Mouse (Mus musculus) intestine, embryonic 14.5 days (tissue): ENCODE results near the gene Fam53a. TPM values are rescaled to one million over a fixed set of nuclear protein-coding genes. Genes with fewer than 3 reads are reported as not detected.

Experiments used
- ATAC-seq: fragments of 200-750 bp; cut with Nextera tagmentation; replicated peaks from 2 replicates; pipeline ENCODE4 v1.8.0; 2017; ENCODE audit warnings: low read depth, moderate number of reproducible peaks, moderate TSS enrichment, moderate library complexity; ENCODE audit not compliant: low FRiP score, low TSS enrichment
- DNase-seq: peaks from one replicate; pipeline ENCODE4 v3.0.0-alpha.2; 2018; ENCODE audit warnings: low spot score
- H3K27ac ChIP-seq: fragments of 300-500 bp; sonication (generic); 2 replicates; pipeline ENCODE4 v1.5.1; 2014; ENCODE audit warnings: low read depth, mild to moderate bottlenecking, control low read depth
- H3K27me3 ChIP-seq: fragments of 300-500 bp; sonication (generic); replicated peaks from 2 replicates; pipeline ENCODE4 v1.6.1; 2014; ENCODE audit warnings: low read length, control low read depth; ENCODE audit not compliant: control insufficient read depth, insufficient read depth
- H3K36me3 ChIP-seq: fragments of 300-500 bp; sonication (generic); 2 replicates; pipeline ENCODE4 v1.6.1; 2014; ENCODE audit warnings: low read length, control low read depth; ENCODE audit not compliant: control insufficient read depth, insufficient read depth
- H3K4me1 ChIP-seq: fragments of 300-500 bp; sonication (generic); replicated peaks from 2 replicates; pipeline ENCODE4 v1.6.1; 2014; ENCODE audit warnings: low read length, control low read depth, mixed read lengths; ENCODE audit not compliant: control insufficient read depth, insufficient read depth
- H3K4me2 ChIP-seq: fragments of 300-500 bp; sonication (generic); 2 replicates; pipeline ENCODE4 v1.6.1; 2014; ENCODE audit warnings: low read length
- H3K4me3 ChIP-seq: fragments of 300-500 bp; sonication (generic); 2 replicates; pipeline ENCODE4 v1.5.1; 2014; ENCODE audit warnings: low read depth, low read length, control low read depth, mixed read lengths
- H3K9ac ChIP-seq: fragments of 300-500 bp; sonication (generic); 2 replicates; pipeline ENCODE4 v1.6.1; 2014; ENCODE audit warnings: mild to moderate bottlenecking, low read length
- H3K9me3 ChIP-seq: fragments of 300-500 bp; sonication (generic); 2 replicates; pipeline ENCODE4 v1.6.1; 2016; ENCODE audit warnings: low read length, control low read depth; ENCODE audit not compliant: control insufficient read depth
- WGBS: fragments of 180-500 bp; shearing (Covaris S2); extraction: QIAGEN DNeasy Blood & Tissue Kit; methylation state at CpG from one replicate; pipeline ENCODE4 v1.1.7; 2014; 5-methylcytosine and 5-hydroxymethylcytosine counted together
- polyA plus RNA-seq: library from polyadenylated mRNA; unstranded; fragments of >200 nt; fragmentation: Nextera tagmentation; extraction: Ambion mirVana; gene quantifications from 2 replicates; pipeline ENCODE4 v1.2.1, GENCODE M21; 2014

Gene Fam53a
- polyA plus RNA-seq, result 67.4 and 69.8 TPM in 2 replicates

- Histone ChIP-seq H3K36me3 (no peaks in the 10 kb centered on the region), H3K4me1 (peaks cover 14% of the 10 kb centered on the region), H3K27ac (peak within 1 kb of the TSS; percentile 84), H3K9me3 (no peaks in the 10 kb centered on the region), H3K4me2 (peak within 1 kb of the TSS; percentile 90), H3K4me3 (peak within 1 kb of the TSS; percentile 88), H3K9ac (peak within 1 kb of the TSS; percentile 89), H3K27me3 (no peaks in the 10 kb centered on the region)
- ATAC-seq, result peak; percentile 96
- DNase-seq, result peak; percentile 99
- under 1% methylated on average over 98 of the region's 99 CpGs for WGBS
These were observed at the start of gene Fam53a, which contains the start of gene Gm9903 for GRCm38 (mm10) chr5:33629301-33629987. TSS of gene Fam53a (minus strand) at chr5:33629635. TSS of gene Gm9903 (plus strand) at chr5:33629925.

GRCm38 (mm10) chr5:33678244-33678643 lies 48.8 kb upstream of the Fam53a start:
- H3K4me3 ChIP-seq, result no peak overlapping the region
- H3K36me3 ChIP-seq, result peaks cover 4% of the 10 kb centered on the region; the same call in 1 of the 2 replicates
- H3K27ac ChIP-seq, result no peak overlapping the region
- no peaks in the 10 kb centered on the region for H3K27me3 ChIP-seq
- no peaks in the 10 kb centered on the region for H3K9me3 ChIP-seq
- H3K4me2 ChIP-seq, result no peak overlapping the region
- no peak overlapping the region for H3K9ac ChIP-seq
- ATAC-seq (no peak), DNase-seq (no peak)
- no peaks in the 10 kb centered on the region for H3K4me1 ChIP-seq
- WGBS, result 82% methylated on average over 5 of the region's 5 CpGs

- WGBS, result 12% methylated on average over 1 of the region's 1 CpGs
- H3K9me3 ChIP-seq, result no peaks in the 10 kb centered on the region
- no peak overlapping the region for H3K27ac ChIP-seq
- H3K27me3 ChIP-seq, result no peaks in the 10 kb centered on the region
- H3K36me3 ChIP-seq, result peaks cover 27% of the 10 kb centered on the region
- no peak; the same call in 1 of the 2 replicates for ATAC-seq
- H3K9ac ChIP-seq, result no peak overlapping the region
- DNase-seq, result peak; percentile 82
- no peak overlapping the region for H3K4me2 ChIP-seq
- no peak overlapping the region for H3K4me3 ChIP-seq
- H3K4me1 ChIP-seq, result no peaks in the 10 kb centered on the region
These were observed 46.5 kb upstream of the Fam53a start for GRCm38 (mm10) chr5:33675964-33676363.

GRCm38 (mm10) chr5:33674439-33674838 lies 45.0 kb upstream of the Fam53a start:
- peak; percentile 40; the same call in 1 of the 2 replicates for ATAC-seq
- peak; percentile 51 for DNase-seq
- Histone ChIP-seq H3K9me3 (no peaks in the 10 kb centered on the region), H3K27ac (no peak overlapping the region; the same call in 1 of the 2 replicates), H3K4me2 (no peak overlapping the region), H3K27me3 (no peaks in the 10 kb centered on the region), H3K4me3 (no peak overlapping the region), H3K36me3 (peaks cover 42% of the 10 kb centered on the region), H3K4me1 (no peaks in the 10 kb centered on the region), H3K9ac (no peak overlapping the region)
- WGBS, result 86% methylated on average over 3 of the region's 3 CpGs

- H3K9me3 ChIP-seq, result no peaks in the 10 kb centered on the region
- H3K4me3 ChIP-seq, result no peak overlapping the region
- no peak for ATAC-seq
- WGBS, result 76% methylated on average over 5 of the region's 5 CpGs
- H3K36me3 ChIP-seq, result peaks cover 70% of the 10 kb centered on the region
- no peaks in the 10 kb centered on the region for H3K27me3 ChIP-seq
- H3K27ac ChIP-seq, result no peak overlapping the region
- no peaks in the 10 kb centered on the region for H3K4me1 ChIP-seq
- DNase-seq, result peak; percentile 45
- H3K9ac ChIP-seq, result no peak overlapping the region
- no peak overlapping the region for H3K4me2 ChIP-seq
These were observed 42.2 kb upstream of the Fam53a start for GRCm38 (mm10) chr5:33671659-33672058.

GRCm38 (mm10) chr5:33668223-33668622 lies 38.8 kb upstream of the Fam53a start:
- no peaks in the 10 kb centered on the region for H3K9me3 ChIP-seq
- ATAC-seq (no peak), DNase-seq (peak; percentile 51)
- peaks cover 91% of the 10 kb centered on the region for H3K36me3 ChIP-seq
- H3K27ac ChIP-seq, result no peak overlapping the region
- no peaks in the 10 kb centered on the region for H3K27me3 ChIP-seq
- no peak overlapping the region for H3K9ac ChIP-seq
- no peak overlapping the region for H3K4me3 ChIP-seq
- no peaks in the 10 kb centered on the region for H3K4me1 ChIP-seq
- no peak overlapping the region for H3K4me2 ChIP-seq

GRCm38 (mm10) chr5:33658664-33659050 lies 29.2 kb upstream of the Fam53a start:
- H3K27ac ChIP-seq, result peak overlapping the region; percentile 95
- DNase-seq (no peak), ATAC-seq (peak; percentile 10)
- under 1% methylated on average over 26 of the region's 26 CpGs for WGBS
- peak overlapping the region; percentile 72 for H3K4me3 ChIP-seq
- no peaks in the 10 kb centered on the region for H3K9me3 ChIP-seq
- no peaks in the 10 kb centered on the region for H3K27me3 ChIP-seq
- H3K36me3 ChIP-seq, result peaks cover 45% of the 10 kb centered on the region
- peak overlapping the region; percentile 73 for H3K9ac ChIP-seq
- H3K4me2 ChIP-seq, result peak overlapping the region; percentile 59
- H3K4me1 ChIP-seq, result peaks cover 25% of the 10 kb centered on the region

- peak within 1 kb of the TSS; percentile 82 for H3K9ac ChIP-seq
- no peaks in the 10 kb centered on the region for H3K9me3 ChIP-seq
- ATAC-seq, result peak; percentile 98
- H3K27ac ChIP-seq, result peak within 1 kb of the TSS; percentile 95
- H3K4me1 ChIP-seq, result peaks cover 25% of the 10 kb centered on the region
- H3K27me3 ChIP-seq, result no peaks in the 10 kb centered on the region
- H3K4me2 ChIP-seq, result peak within 1 kb of the TSS; percentile 59
- DNase-seq, result peak; percentile 98
- H3K4me3 ChIP-seq, result peak within 1 kb of the TSS; percentile 72
- H3K36me3 ChIP-seq, result peaks cover 45% of the 10 kb centered on the region
- under 1% methylated on average over 60 of the region's 60 CpGs for WGBS
These were observed 28.6 kb upstream of the Fam53a start, which contains the start of the genes Tacc3 and Tmem129 for GRCm38 (mm10) chr5:33657787-33658663. TSS of gene Tacc3 (plus strand) at chr5:33658128. TSS of gene Tmem129 (minus strand) at chr5:33658416.
